Mouse (Mus musculus) thymus, adult 2 months (tissue): Measurements from ENCODE around the gene Arhgap10. TPM values are rescaled to one million over a fixed set of nuclear protein-coding genes. Genes with fewer than 3 reads are reported as not detected.

ENCODE experiments used
- DNase-seq: peaks from one replicate; pipeline ENCODE4 v3.0.0; 2021
- H3K27ac ChIP-seq: fragments of 200-500 bp; 2 replicates; pipeline ENCODE4 v1.5.1; 2012; ENCODE audit warnings: low read length, control low read depth; ENCODE audit not compliant: control insufficient read depth, insufficient read depth
- H3K27me3 ChIP-seq: fragments of 200-500 bp; 2 replicates; pipeline ENCODE4 v1.6.1; 2012; ENCODE audit warnings: mild to moderate bottlenecking, low read length, moderate library complexity, mixed read lengths; ENCODE audit not compliant: control insufficient read depth, insufficient read depth
- H3K36me3 ChIP-seq: fragments of 200-500 bp; 2 replicates; pipeline ENCODE4 v1.6.1; 2012; ENCODE audit warnings: mild to moderate bottlenecking, low read length, moderate library complexity; ENCODE audit not compliant: control insufficient read depth, insufficient read depth
- H3K4me1 ChIP-seq: fragments of 200-500 bp; replicated peaks from 2 replicates; pipeline ENCODE4 v1.6.1; 2012; ENCODE audit warnings: low read length; ENCODE audit not compliant: control insufficient read depth, insufficient read depth
- H3K4me3 ChIP-seq: fragments of 200-500 bp; 2 replicates; pipeline ENCODE4 v1.5.1; 2012; ENCODE audit warnings: mild to moderate bottlenecking, low read length, control low read depth, moderate library complexity; ENCODE audit not compliant: control insufficient read depth, insufficient read depth
- CTCF ChIP-seq: fragments of 200-500 bp; IDR thresholded peaks from 2 replicates; pipeline ENCODE4 v1.5.1; 2012; ENCODE audit warnings: mild to moderate bottlenecking, control low read depth, low read length, moderate library complexity, borderline replicate concordance; ENCODE audit not compliant: control insufficient read depth, poor library complexity, insufficient read depth; ENCODE audit errors: extremely low read depth
- POLR2A ChIP-seq: fragments of 200-500 bp; IDR thresholded peaks from 2 replicates; pipeline ENCODE4 v1.6.1; 2012; ENCODE audit warnings: mild to moderate bottlenecking, low read length, control low read depth, moderate library complexity; ENCODE audit not compliant: control insufficient read depth, poor library complexity, insufficient read depth; ENCODE audit errors: extremely low read depth
- WGBS: fragments of 180-500 bp; shearing (Covaris S2); methylation state at CpG from one replicate; pipeline ENCODE4 v1.1.7; 2018; 5-methylcytosine and 5-hydroxymethylcytosine counted together
- polyA plus RNA-seq: library from polyadenylated mRNA; depleted of rRNA; stranded (reverse); fragments of >200 nt; gene quantifications from 2 replicates; pipeline ENCODE4 v1.2.3, GENCODE M21; 2012

The Arhgap10 gene
- polyA plus RNA-seq, 1 experiment, result 12.9 TPM

DNA sequence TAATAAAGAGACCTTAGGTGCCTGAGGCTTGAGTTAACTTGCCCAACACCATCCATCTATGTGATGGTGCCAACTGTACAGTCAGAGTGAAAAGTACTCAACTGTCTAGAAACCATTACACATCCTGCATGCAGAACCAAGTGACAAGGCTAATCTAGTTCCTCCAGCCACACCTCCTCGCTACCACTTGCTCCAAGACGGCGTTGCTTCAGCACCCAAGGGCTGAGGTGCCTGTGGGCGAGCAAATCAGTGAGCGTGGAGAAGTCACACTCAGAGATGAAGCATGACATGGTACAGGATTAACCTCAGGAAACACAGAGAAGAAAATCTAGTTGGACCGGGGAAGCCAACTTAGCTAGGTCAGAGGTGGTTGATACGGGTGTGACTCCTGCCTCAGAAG lies 8.7 kb downstream of the Arhgap10 start:
- H3K27ac ChIP-seq, result no peak overlapping the region
- H3K36me3 ChIP-seq, result no peaks in the 10 kb centered on the region
- no peak for TF ChIP-seq CTCF
- no peak for TF ChIP-seq POLR2A
- H3K4me3 ChIP-seq, result no peak overlapping the region
- no peak for DNase-seq
- H3K27me3 ChIP-seq, result no peaks in the 10 kb centered on the region
- 68% methylated on average over 7 of the region's 7 CpGs for WGBS
- peaks cover 5% of the 10 kb centered on the region for H3K4me1 ChIP-seq

DNA sequence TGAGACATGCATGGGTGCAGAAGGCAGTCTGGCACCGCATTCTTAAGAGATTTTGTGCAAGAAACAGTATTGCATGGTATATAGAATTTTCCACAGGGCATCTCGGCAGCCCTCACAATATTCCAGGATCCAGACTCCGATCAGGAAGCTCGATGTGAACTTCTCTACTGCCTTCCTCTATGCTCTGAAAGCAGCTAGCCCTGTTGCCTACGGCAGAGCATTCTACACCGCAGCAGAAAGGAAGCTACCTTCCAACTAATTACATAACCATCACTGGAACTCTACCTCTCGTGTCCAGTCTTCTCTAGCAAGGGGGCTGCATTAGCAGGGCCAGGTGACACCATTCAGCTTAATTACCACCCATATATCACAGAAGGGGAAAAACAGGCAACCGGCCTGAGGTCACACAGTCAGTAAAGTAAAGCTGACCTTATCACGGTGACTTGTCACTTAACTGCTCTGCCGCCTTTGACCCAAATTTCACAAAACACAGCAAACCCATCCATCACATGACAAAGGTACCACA lies 10.2 kb downstream of the Arhgap10 start:
- H3K27me3 ChIP-seq, result no peaks in the 10 kb centered on the region
- no peak for DNase-seq
- H3K36me3 ChIP-seq, result no peaks in the 10 kb centered on the region
- H3K4me3 ChIP-seq, result no peak overlapping the region
- H3K4me1 ChIP-seq, result peaks cover 5% of the 10 kb centered on the region
- no peak overlapping the region for H3K27ac ChIP-seq
- WGBS, result 95% methylated on average over 10 of the region's 10 CpGs
- no peak for TF ChIP-seq POLR2A
- no peak for TF ChIP-seq CTCF

DNA sequence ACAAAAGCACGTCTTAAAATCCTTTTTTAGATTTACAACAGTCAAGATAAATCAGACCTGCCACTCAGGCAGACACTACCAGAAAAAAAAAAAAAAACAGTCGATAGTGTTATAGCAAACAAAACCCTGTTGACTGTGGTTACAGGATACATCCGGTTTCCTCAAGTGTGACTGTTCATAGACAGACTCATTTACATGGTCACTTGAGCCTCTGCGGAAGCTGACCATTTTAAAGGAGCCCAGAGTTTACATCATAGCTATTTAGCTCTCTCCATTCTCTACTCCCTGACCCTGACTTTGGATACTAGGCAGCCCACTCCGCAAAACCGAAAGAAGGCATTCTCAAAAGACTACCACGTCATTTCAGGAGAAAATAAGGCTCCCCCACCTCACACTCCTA lies 11.2 kb downstream of the Arhgap10 start:
- TF ChIP-seq CTCF, result no peak
- no peak for TF ChIP-seq POLR2A

DNA sequence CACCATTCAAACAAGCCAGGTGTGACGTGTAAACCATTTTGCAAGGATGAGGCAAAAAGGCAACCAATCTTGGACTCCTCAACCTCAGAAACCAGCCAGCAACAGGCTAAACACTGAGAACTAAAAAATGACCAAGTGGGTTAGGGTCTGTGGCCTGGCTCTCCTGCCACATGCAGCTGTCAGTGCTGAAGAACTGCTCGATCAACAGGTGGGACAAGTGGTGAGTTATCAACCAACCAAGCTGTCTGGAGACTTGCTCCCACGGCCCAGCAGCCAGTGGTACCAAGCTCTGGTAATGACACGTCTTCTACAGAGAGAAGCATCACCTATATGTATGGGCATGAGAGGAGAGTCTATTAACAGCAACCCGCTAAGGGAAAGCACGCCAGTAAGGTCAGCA lies 15.2 kb downstream of the Arhgap10 start:
- Histone ChIP-seq H3K4me3 (no peak overlapping the region), H3K4me1 (no peaks in the 10 kb centered on the region; the same call in 1 of the 2 replicates), H3K27ac (no peak overlapping the region), H3K27me3 (no peaks in the 10 kb centered on the region), H3K36me3 (no peaks in the 10 kb centered on the region)
- TF ChIP-seq CTCF (no peak), POLR2A (no peak)
- WGBS, result 93% methylated on average over 6 of the region's 6 CpGs
- no peak for DNase-seq

More for the DNA sequence above, 11.2 kb downstream of the Arhgap10 start:
- Histone ChIP-seq H3K4me3 (no peak overlapping the region), H3K4me1 (peaks cover 5% of the 10 kb centered on the region), H3K27ac (no peak overlapping the region), H3K36me3 (no peaks in the 10 kb centered on the region), H3K27me3 (no peaks in the 10 kb centered on the region)
- no peak for DNase-seq
- 78% methylated on average over 7 of the region's 7 CpGs for WGBS

DNA sequence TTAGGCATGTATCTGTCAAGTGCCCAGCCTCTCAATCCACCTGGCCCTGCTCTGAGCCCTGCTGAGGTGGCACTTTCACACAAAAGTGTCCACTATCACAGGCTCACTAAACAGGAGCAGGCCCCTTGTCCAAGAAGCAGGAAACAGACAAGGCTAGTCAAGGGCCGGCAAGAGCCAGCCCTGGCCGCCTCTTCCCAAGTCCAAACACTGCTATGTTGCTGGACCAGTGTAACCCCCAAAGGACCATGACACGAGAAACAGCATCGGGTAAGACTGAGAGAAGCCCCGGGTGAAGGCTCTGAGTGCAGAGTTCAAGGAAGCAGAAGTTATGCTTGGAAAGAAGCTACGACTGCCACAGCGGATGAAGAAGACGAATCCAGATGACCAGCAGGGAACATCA lies 16.6 kb downstream of the Arhgap10 start:
- no peaks in the 10 kb centered on the region for H3K27me3 ChIP-seq
- H3K27ac ChIP-seq, result no peak overlapping the region
- DNase-seq, result no peak
- TF ChIP-seq CTCF, result no peak
- TF ChIP-seq POLR2A, result no peak
- 96% methylated on average over 8 of the region's 8 CpGs for WGBS
- H3K4me3 ChIP-seq, result no peak overlapping the region
- H3K36me3 ChIP-seq, result no peaks in the 10 kb centered on the region
- H3K4me1 ChIP-seq, result peaks cover 2% of the 10 kb centered on the region; the same call in 1 of the 2 replicates

DNA sequence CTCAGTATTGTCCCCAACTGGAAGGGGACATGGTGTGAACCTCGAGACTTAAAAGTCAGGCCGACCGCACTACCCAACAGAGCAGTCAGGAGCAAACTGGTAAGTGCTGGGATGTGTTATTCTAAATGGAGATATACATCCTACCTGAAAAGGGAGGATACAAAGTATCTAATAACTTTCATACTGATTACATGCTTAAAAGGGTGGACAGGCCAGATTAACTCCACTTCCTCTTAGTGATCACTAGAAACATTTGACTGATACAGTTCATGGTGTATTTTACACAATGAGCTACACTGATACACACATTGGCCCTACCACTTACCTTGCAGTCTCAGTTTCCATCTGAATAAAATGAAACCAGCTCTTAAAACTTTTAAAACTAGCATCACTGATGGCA lies 17.5 kb downstream of the Arhgap10 start:
- Histone ChIP-seq H3K4me1 (peaks cover 2% of the 10 kb centered on the region; the same call in 1 of the 2 replicates), H3K27ac (no peak overlapping the region), H3K27me3 (no peaks in the 10 kb centered on the region), H3K4me3 (no peak overlapping the region), H3K36me3 (no peaks in the 10 kb centered on the region)
- TF ChIP-seq CTCF (no peak), POLR2A (no peak)
- no peak for DNase-seq
- WGBS, result over 99% methylated on average over 3 of the region's 3 CpGs

DNA sequence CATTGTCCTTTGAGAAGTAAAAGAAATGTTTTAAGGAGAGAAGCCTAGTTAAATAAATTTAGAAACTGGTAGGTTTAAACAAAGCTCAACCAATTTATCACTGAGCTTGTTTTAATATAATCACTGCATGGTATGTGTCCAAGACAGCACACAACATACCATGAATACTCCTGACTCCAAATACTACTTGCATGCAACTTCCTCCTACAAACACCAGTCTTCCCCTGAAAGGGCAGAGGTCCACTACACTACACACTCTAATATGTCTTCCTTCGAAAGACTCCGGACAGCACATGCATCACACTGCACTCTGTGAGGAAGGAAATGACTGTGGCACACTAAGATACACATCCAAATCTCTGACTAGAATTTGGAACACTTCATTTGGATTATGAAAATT lies 20.3 kb downstream of the Arhgap10 start:
- Histone ChIP-seq H3K27ac (no peak overlapping the region), H3K4me1 (peaks cover 4% of the 10 kb centered on the region; the same call in 1 of the 2 replicates), H3K27me3 (no peaks in the 10 kb centered on the region), H3K36me3 (no peaks in the 10 kb centered on the region), H3K4me3 (no peak overlapping the region)
- DNase-seq, result no peak
- WGBS, result 86% methylated on average over 2 of the region's 2 CpGs
- TF ChIP-seq CTCF, result no peak
- TF ChIP-seq POLR2A, result no peak
